Mouse (Mus musculus) lung, postnatal 0 days (tissue): ENCODE measurements around the gene Impdh1.

Source experiments
- CTCF ChIP-seq: IDR thresholded peaks from 2 replicates; pipeline ENCODE4 v1.5.1; 2016; ENCODE audit warnings: antibody characterized with exemption, mild to moderate bottlenecking
- EP300 ChIP-seq: IDR thresholded peaks from 2 replicates; pipeline ENCODE4 v1.6.1; 2016; ENCODE audit warnings: antibody characterized with exemption, mild to moderate bottlenecking, control low read depth

DNA sequence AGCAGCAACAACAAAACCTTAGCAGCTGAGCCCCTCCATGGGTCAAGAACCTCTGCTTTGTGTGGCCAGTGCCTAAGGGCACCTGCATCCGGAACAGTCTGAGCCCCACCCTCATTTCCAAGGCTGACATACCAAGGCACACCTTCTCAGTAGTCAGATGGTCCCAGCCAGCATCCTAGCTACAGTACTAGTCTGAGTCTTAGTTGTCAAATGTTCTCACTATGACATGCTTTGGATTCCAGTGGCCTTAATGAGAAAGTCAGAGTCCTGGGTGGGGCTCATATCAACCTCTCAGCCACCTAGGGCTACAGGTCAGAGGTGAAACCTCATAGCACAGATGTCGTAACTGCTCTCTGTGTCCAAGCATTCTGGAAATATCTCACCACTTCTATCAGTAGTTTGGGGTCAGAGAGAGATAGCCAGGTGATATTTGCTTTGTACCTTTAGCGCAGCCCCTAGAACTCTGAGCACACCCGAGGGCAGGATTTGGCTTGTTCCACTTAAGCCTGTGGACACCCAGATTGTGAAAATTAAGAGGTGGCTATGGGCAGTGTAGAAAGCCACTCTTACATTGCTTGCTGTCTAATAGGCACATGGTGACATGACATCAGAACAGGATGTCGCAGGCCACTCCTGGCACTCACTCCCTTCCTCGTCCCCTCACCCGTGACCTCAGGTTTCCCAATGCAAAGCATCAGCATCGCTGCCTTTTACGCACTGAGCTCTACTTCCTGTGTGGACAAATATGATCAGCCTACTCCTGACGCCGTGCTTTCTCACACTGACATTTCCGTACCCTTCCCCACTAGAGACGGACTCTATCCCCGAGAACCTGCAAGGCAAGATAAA, 29.3 kb upstream of the Impdh1 start:
- TF ChIP-seq EP300 (peak; percentile 27; the same call in 1 of the 2 replicates), CTCF (no peak)
